ENCODE assay signal across 8 mouse cellular contexts in the genomic region with DNA sequence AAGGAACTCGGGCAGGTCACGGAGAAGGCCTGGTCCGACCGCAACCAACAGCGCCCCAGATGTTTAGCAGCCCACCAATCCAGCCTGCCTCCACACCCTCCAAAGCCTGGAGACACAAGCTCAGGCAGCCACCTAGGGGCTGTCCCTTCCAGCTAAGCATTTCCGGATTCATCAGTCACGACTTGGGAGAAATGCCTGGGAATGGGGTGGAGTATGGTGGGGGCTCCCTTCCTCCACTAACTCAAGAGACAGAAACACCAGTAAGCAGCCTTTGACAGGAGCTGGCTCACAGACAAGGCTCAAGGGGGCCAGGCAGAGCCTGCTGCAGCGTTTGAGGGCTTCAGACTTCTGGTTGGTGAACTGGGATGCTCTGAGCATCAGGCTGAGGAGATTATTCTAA. TPM values are rescaled to one million over a fixed set of nuclear protein-coding genes. Genes with fewer than 3 reads are reported as not detected.
DNase-seq lines count a peak whose midpoint lies in the region; ATAC-seq lines count a peak whose summit lies in the region.

No protein-coding gene starts in this region.

- no peak for DNase-seq in forebrain, embryonic 14.5 days (ENCODE audit: low spot score)
- peak; percentile 60 for DNase-seq in right cerebral cortex, adult 18-20 months
- no peak for DNase-seq in right cerebral cortex, postnatal 4 days
- DNase-seq in left cerebral cortex, postnatal 14 days (ENCODE audit: low spot score in 2 of 2) = peak; percentile 46 to 65
- DNase-seq in natural killer cell, adult 2 months (ENCODE audit: low spot score in 2 of 2) = no peak
- no peak for DNase-seq in layer of hippocampus, postnatal 25 days (ENCODE audit: extremely low spot score in 1 of 2, low spot score in 1 of 2)

- no peak for ATAC-seq in forebrain, embryonic 15.5 days (replicated peaks)
- ATAC-seq in forebrain, embryonic 14.5 days = no peak
- no peak for ATAC-seq in stomach, embryonic 15.5 days (ENCODE audit: insufficient read depth, low FRiP score, low read depth)

- no peak overlapping the region for H3K27ac ChIP-seq in forebrain, embryonic 15.5 days (replicated peaks)
- H3K27ac ChIP-seq in forebrain, embryonic 14.5 days (ENCODE audit: low read depth, low read length) = no peak overlapping the region
- H3K27ac ChIP-seq in stomach, embryonic 15.5 days = no peak overlapping the region

- peak overlapping the region; percentile 96; the same call in 1 of the 2 replicates for H3K4me2 ChIP-seq in forebrain, embryonic 15.5 days (replicated peaks)
- H3K4me2 ChIP-seq in forebrain, embryonic 14.5 days (ENCODE audit: low read length) = no peak overlapping the region
- H3K4me2 ChIP-seq in stomach, embryonic 15.5 days = peak overlapping the region; percentile 99

- intact Hi-C loops in left cerebral cortex, postnatal 14 days (cut with DNase I) = no loop called here

- WGBS in forebrain, embryonic 15.5 days = 37% methylated on average over 8 of the region's 8 CpGs
- WGBS in forebrain, embryonic 14.5 days = 34% methylated on average over 8 of the region's 8 CpGs
- 30% methylated on average over 8 of the region's 8 CpGs for WGBS in stomach, embryonic 15.5 days

- H3K9ac ChIP-seq in forebrain, embryonic 15.5 days (replicated peaks) = no peak overlapping the region
- H3K9ac ChIP-seq in forebrain, embryonic 14.5 days (ENCODE audit: low read length) = no peak overlapping the region
- H3K9ac ChIP-seq in stomach, embryonic 15.5 days = no peak overlapping the region

- H3K27me3 ChIP-seq in forebrain, embryonic 15.5 days = peaks cover 14% of the 10 kb centered on the region
- H3K27me3 ChIP-seq in forebrain, embryonic 14.5 days (replicated peaks; ENCODE audit: control insufficient read depth, insufficient read depth, low read length) = no peaks in the 10 kb centered on the region
- H3K27me3 ChIP-seq in stomach, embryonic 15.5 days (replicated peaks) = no peaks in the 10 kb centered on the region

- no peaks in the 10 kb centered on the region for H3K9me3 ChIP-seq in forebrain, embryonic 15.5 days
- no peaks in the 10 kb centered on the region for H3K9me3 ChIP-seq in forebrain, embryonic 14.5 days (replicated peaks; ENCODE audit: control insufficient read depth, low read length)
- H3K9me3 ChIP-seq in stomach, embryonic 15.5 days = no peaks in the 10 kb centered on the region

- peaks cover 17% of the 10 kb centered on the region for H3K4me1 ChIP-seq in forebrain, embryonic 15.5 days
- peaks cover 7% of the 10 kb centered on the region; the same call in 1 of the 2 replicates for H3K4me1 ChIP-seq in forebrain, embryonic 14.5 days (ENCODE audit: control insufficient read depth, insufficient read depth, low read length)
- peaks cover 6% of the 10 kb centered on the region; the same call in 1 of the 2 replicates for H3K4me1 ChIP-seq in stomach, embryonic 15.5 days

- no peaks in the 10 kb centered on the region for H3K36me3 ChIP-seq in forebrain, embryonic 15.5 days
- no peaks in the 10 kb centered on the region for H3K36me3 ChIP-seq in forebrain, embryonic 14.5 days (ENCODE audit: control insufficient read depth, insufficient read depth, low read length)
- no peaks in the 10 kb centered on the region for H3K36me3 ChIP-seq in stomach, embryonic 15.5 days

- 0 out of 2 replicates have a peak overlapping the region, but pooled peaks have one; percentile 1 for H3K4me3 ChIP-seq in forebrain, embryonic 15.5 days
- no peak overlapping the region for H3K4me3 ChIP-seq in forebrain, embryonic 14.5 days (ENCODE audit: low read depth, low read length)
- H3K4me3 ChIP-seq in stomach, embryonic 15.5 days (replicated peaks) = 0 out of 2 replicates have a peak overlapping the region, but pooled peaks have one; percentile 7

RNA-seq across cellular contexts. Expression of a gene that starts 1.6 kb away (rescaled TPM):
- 3.8 and 4.4 TPM in 2 replicates for polyA plus RNA-seq in forebrain, embryonic 15.5 days (2015; fragmentation: Nextera tagmentation; extraction: Ambion mirVana)
- 2.3 and 3.3 TPM in 2 replicates for polyA plus RNA-seq in forebrain, embryonic 14.5 days (2014; fragmentation: Nextera tagmentation; extraction: Ambion mirVana)
- 10 to 100 TPM; 32.7 to 34.5 TPM for total RNA-seq in left cerebral cortex, postnatal 14 days (2021)
- 4.7 and 6.4 TPM in 2 replicates for polyA plus RNA-seq in stomach, embryonic 15.5 days (2015; fragmentation: Nextera tagmentation; extraction: Ambion mirVana)
- 10 to 100 TPM; 34.9 to 42.0 TPM for total RNA-seq in layer of hippocampus, postnatal 25 days (2021)

RNA-seq across cellular contexts. Expression of a gene that starts 23.5 kb away (rescaled TPM):
- polyA plus RNA-seq in forebrain, embryonic 15.5 days (2015; fragmentation: Nextera tagmentation; extraction: Ambion mirVana) = 83.3 and 85.6 TPM in 2 replicates
- 55.6 and 71.5 TPM in 2 replicates for polyA plus RNA-seq in forebrain, embryonic 14.5 days (2014; fragmentation: Nextera tagmentation; extraction: Ambion mirVana)
- 100 to 1,000 TPM; 116 to 117 TPM for total RNA-seq in left cerebral cortex, postnatal 14 days (2021)
- polyA plus RNA-seq in stomach, embryonic 15.5 days (2015; fragmentation: Nextera tagmentation; extraction: Ambion mirVana) = 26.0 and 27.2 TPM in 2 replicates
- total RNA-seq in layer of hippocampus, postnatal 25 days (2021) = 100 to 1,000 TPM; 107 to 133 TPM

RNA-seq across cellular contexts. Expression of a gene that starts 23.7 kb away (rescaled TPM):
- polyA plus RNA-seq in forebrain, embryonic 15.5 days (2015; fragmentation: Nextera tagmentation; extraction: Ambion mirVana) = 90.3 and 94.5 TPM in 2 replicates
- polyA plus RNA-seq in forebrain, embryonic 14.5 days (2014; fragmentation: Nextera tagmentation; extraction: Ambion mirVana) = 79.2 and 96.7 TPM in 2 replicates
- total RNA-seq in left cerebral cortex, postnatal 14 days (2021) = 10 to 100 TPM; 57.1 to 68.7 TPM
- polyA plus RNA-seq in stomach, embryonic 15.5 days (2015; fragmentation: Nextera tagmentation; extraction: Ambion mirVana) = 21.7 and 26.4 TPM in 2 replicates
- 10 to 100 TPM; 43.4 to 49.4 TPM for total RNA-seq in layer of hippocampus, postnatal 25 days (2021)

RNA-seq across cellular contexts. Expression of a gene that starts 38.4 kb away (rescaled TPM):
- polyA plus RNA-seq in forebrain, embryonic 15.5 days (2015; fragmentation: Nextera tagmentation; extraction: Ambion mirVana) = 54.2 and 58.1 TPM in 2 replicates
- 36.7 and 40.8 TPM in 2 replicates for polyA plus RNA-seq in forebrain, embryonic 14.5 days (2014; fragmentation: Nextera tagmentation; extraction: Ambion mirVana)
- 10 to 100 TPM; 51.3 to 53.2 TPM for total RNA-seq in left cerebral cortex, postnatal 14 days (2021)
- 54.4 and 59.0 TPM in 2 replicates for polyA plus RNA-seq in stomach, embryonic 15.5 days (2015; fragmentation: Nextera tagmentation; extraction: Ambion mirVana)
- total RNA-seq in layer of hippocampus, postnatal 25 days (2021) = 10 to 100 TPM; 48.7 to 59.9 TPM

Comparison
In these comparisons a context has a peak if more than half of its experiments do, and no peak if none do; other contexts are left out.
1. DNase-seq: peak in right cerebral cortex, adult 18-20 months (single experiment) and left cerebral cortex, postnatal 14 days (2 of 2); none in forebrain, embryonic 14.5 days (single experiment), right cerebral cortex, postnatal 4 days (single experiment), natural killer cell, adult 2 months (0 of 2) and layer of hippocampus, postnatal 25 days (0 of 2).